Mouse (Mus musculus): ENCODE data around the gene Dad1. TPM values are rescaled to one million over a fixed set of nuclear protein-coding genes. Genes with fewer than 3 reads are reported as not detected.

The Dad1 gene
- 243 and 271 TPM in 2 replicates for polyA plus RNA-seq (2016; fragmentation: Nextera tagmentation; extraction: Ambion mirVana)

DNA sequence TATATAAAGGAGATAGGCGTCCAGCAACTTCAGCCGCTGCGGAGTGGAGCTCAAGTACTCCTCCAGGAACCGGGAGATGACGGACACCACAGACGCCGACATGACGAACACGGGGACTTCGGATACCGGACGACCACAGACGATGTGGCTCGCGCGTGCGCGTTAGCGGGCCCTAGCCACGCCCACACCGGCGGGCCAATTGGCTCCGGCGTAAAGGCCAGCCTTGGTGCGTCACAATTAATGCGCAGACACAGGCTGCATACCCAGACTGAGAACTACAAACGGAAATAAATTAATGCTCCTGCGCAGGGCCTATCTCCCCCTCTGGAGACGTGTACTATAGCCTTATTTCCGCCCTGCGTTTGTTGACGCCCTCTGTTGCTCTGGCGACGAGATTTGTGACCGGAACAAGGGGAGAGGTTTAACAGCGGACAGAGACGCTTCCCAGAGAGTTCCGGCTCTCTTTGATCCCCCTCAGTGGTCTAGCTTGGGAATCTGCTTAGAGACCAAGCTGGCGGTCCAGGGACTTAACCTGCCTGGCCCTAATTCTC lies at the start of gene Dad1, which contains the start of gene Abhd4:
Dad1 (minus strand) TSS at position 364 of the 551 bp plus-strand sequence.
Abhd4 (plus strand) TSS at position 448 of the 551 bp plus-strand sequence.
- Histone ChIP-seq H3K36me3 (peaks cover 18% of the 10 kb centered on the region; the same call in 1 of the 2 replicates), H3K27me3 (ENCODE audit: insufficient read depth, poor library complexity, severe bottlenecking) (no peaks in the 10 kb centered on the region), H3K27ac (peak within 1 kb of the TSS; percentile 90), H3K9me3 (no peaks in the 10 kb centered on the region), H3K4me1 (replicated peaks) (peaks cover 36% of the 10 kb centered on the region), H3K4me3 (peak within 1 kb of the TSS; percentile 61)
- under 1% methylated on average over 39 of the region's 39 CpGs for WGBS
- DNase-seq (ENCODE audit: low spot score) = peak; percentile 98

DNA sequence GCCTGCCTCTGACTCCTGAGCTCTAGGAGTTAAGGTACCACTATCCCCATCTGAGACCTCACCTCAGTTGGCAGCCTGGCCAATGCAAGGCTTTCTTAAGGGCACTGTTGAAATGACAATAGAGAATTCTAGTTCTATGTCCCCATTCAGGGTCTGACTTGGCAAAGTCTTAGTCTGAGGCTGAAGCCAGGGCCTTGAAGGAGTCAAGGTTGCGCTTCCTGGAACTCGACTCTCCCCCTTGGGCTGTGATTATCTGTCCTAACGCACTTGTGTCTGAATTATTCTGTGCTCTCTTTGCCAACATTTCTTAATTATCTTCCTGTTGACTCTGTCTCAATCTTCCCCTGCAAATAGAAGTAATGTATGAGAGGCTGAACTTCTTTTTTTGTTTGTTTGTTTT lies 46.8 kb upstream of the Dad1 start:
- Histone ChIP-seq H3K27ac (no peak overlapping the region), H3K27me3 (ENCODE audit: insufficient read depth, poor library complexity, severe bottlenecking) (peaks cover 5% of the 10 kb centered on the region; the same call in 1 of the 2 replicates), H3K9me3 (peaks cover 12% of the 10 kb centered on the region; the same call in 1 of the 2 replicates), H3K36me3 (no peaks in the 10 kb centered on the region), H3K4me1 (replicated peaks) (no peaks in the 10 kb centered on the region), H3K4me3 (no peak overlapping the region)
- WGBS = 91% methylated on average over 3 of the region's 3 CpGs
- DNase-seq (ENCODE audit: low spot score) = no peak

- Histone ChIP-seq H3K9me3 (peaks cover 12% of the 10 kb centered on the region; the same call in 1 of the 2 replicates), H3K4me3 (no peak overlapping the region), H3K4me1 (replicated peaks) (no peaks in the 10 kb centered on the region), H3K36me3 (no peaks in the 10 kb centered on the region), H3K27me3 (ENCODE audit: insufficient read depth, poor library complexity, severe bottlenecking) (peaks cover 5% of the 10 kb centered on the region; the same call in 1 of the 2 replicates), H3K27ac (no peak overlapping the region)
- DNase-seq (ENCODE audit: low spot score) = no peak
- 87% methylated on average over 5 of the region's 5 CpGs for WGBS
These were observed 46.2 kb upstream of the Dad1 start for GRCm38 (mm10) chr14:54300136-54300535.

GRCm38 (mm10) chr14:54284839-54285238 lies 30.9 kb upstream of the Dad1 start, which contains the start of gene Olfr49:
Gene Olfr49, minus strand, starts transcription at chr14:54284939.
- no peaks in the 10 kb centered on the region for H3K36me3 ChIP-seq
- H3K4me3 ChIP-seq = no peak within 1 kb of the TSS
- no peaks in the 10 kb centered on the region for H3K4me1 ChIP-seq (replicated peaks)
- 74% methylated on average over 1 of the region's 1 CpGs for WGBS
- H3K27ac ChIP-seq = no peak within 1 kb of the TSS
- no peaks in the 10 kb centered on the region for H3K9me3 ChIP-seq
- no peak for DNase-seq (ENCODE audit: low spot score)
- no peaks in the 10 kb centered on the region for H3K27me3 ChIP-seq (ENCODE audit: insufficient read depth, poor library complexity, severe bottlenecking)

DNA sequence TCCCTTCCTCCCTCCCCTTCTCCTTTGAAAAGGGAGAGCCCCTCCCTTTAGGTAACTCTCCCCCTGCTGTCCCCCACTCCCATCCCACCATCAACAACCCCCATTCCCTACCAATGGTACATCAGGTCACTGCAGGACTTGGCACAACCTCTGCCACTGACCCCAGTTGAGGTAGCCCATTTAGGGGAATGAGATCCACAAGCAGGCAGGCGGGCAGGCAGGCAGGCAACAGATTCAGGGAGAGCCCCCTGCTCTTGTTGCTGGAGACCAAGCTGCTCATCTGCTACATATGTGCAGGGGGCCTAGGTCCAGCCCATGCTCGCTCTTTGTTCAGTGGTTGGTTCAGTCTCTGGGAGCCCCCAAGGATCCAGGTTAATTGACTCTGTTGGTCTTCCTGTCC lies 22.5 kb upstream of the Dad1 start:
- H3K4me1 ChIP-seq (replicated peaks) = no peaks in the 10 kb centered on the region
- H3K27ac ChIP-seq = no peak overlapping the region
- H3K4me3 ChIP-seq = no peak overlapping the region
- H3K36me3 ChIP-seq = no peaks in the 10 kb centered on the region
- no peak for DNase-seq (ENCODE audit: low spot score)
- H3K27me3 ChIP-seq (ENCODE audit: insufficient read depth, poor library complexity, severe bottlenecking) = no peaks in the 10 kb centered on the region
- WGBS = 79% methylated on average over 2 of the region's 2 CpGs
- no peaks in the 10 kb centered on the region for H3K9me3 ChIP-seq

DNA sequence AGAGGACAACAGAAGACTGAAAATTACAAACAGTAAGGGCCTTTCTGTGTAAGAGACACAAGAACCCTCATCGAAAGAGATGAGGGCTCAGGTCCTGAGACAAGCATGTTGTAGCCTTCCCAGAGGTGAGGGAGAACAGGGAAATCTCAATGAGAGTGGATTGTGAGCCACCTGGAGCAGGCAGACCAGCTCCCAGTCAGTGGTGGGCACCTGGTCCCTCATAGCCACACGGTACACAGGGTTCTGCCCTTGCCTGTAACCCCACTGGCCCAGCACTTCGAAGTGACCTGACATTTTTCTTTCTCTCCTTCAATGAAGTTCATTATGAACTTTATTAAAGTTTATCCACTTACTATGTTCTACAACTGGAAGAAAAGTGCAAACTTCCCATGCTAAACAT lies 18.8 kb upstream of the Dad1 start:
- WGBS = 90% methylated on average over 3 of the region's 3 CpGs
- no peaks in the 10 kb centered on the region for H3K27me3 ChIP-seq (ENCODE audit: insufficient read depth, poor library complexity, severe bottlenecking)
- no peak for DNase-seq (ENCODE audit: low spot score)
- H3K9me3 ChIP-seq = no peaks in the 10 kb centered on the region
- H3K4me3 ChIP-seq = no peak overlapping the region
- peaks cover 10% of the 10 kb centered on the region for H3K36me3 ChIP-seq
- no peak overlapping the region for H3K27ac ChIP-seq
- no peaks in the 10 kb centered on the region for H3K4me1 ChIP-seq (replicated peaks)

GRCm38 (mm10) chr14:54271976-54272606 lies 18.2 kb upstream of the Dad1 start:
- H3K4me1 ChIP-seq (replicated peaks) = no peaks in the 10 kb centered on the region
- H3K27me3 ChIP-seq (ENCODE audit: insufficient read depth, poor library complexity, severe bottlenecking) = no peaks in the 10 kb centered on the region
- 83% methylated on average over 3 of the region's 3 CpGs for WGBS
- H3K4me3 ChIP-seq = no peak overlapping the region
- no peaks in the 10 kb centered on the region for H3K9me3 ChIP-seq
- DNase-seq (ENCODE audit: low spot score) = no peak
- peaks cover 15% of the 10 kb centered on the region for H3K36me3 ChIP-seq
- no peak overlapping the region for H3K27ac ChIP-seq

DNA sequence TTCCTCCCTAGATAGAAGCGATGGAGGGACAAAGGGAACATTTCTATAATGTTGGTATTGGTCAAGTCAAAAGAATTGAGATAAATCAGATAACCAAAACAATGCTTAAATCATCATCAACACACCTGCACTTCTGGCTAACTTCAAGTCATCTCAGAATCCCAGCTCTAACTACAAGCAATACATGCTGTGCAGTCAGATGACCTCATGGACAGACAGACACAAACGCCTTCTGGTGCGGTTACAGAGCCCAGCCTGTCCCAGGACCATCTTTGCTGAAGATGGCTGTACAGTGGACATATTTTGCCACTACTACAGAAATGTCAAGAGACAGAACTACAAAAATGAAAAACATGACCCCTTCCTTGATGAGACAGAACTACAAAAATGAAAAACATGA lies 16.5 kb upstream of the Dad1 start:
- DNase-seq (ENCODE audit: low spot score) = no peak
- Histone ChIP-seq H3K27me3 (ENCODE audit: insufficient read depth, poor library complexity, severe bottlenecking) (no peaks in the 10 kb centered on the region), H3K4me1 (replicated peaks) (no peaks in the 10 kb centered on the region), H3K27ac (no peak overlapping the region), H3K4me3 (no peak overlapping the region), H3K36me3 (peaks cover 15% of the 10 kb centered on the region), H3K9me3 (no peaks in the 10 kb centered on the region)
- 94% methylated on average over 3 of the region's 3 CpGs for WGBS

DNA sequence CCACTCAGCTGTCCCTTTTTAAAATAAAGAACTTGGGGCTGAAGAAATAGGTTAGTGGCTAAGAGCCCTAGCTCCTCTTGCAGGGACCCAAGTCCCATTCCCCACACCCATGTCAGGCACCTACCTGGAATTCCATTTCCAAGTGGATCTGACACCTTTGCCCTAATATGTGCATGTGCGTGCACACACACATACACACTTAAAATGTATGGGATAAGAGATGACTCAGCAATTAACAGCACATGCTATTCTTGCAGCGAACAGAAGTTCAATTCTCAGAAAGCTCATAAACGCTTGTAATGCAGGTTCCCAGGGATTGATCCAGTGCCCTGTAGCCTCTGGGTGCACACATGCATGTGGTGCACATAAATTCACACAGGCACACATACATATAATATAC lies 15.7 kb upstream of the Dad1 start:
- Histone ChIP-seq H3K4me1 (replicated peaks) (peaks cover 4% of the 10 kb centered on the region; the same call in 1 of the 2 replicates), H3K27ac (no peak overlapping the region), H3K4me3 (no peak overlapping the region), H3K27me3 (ENCODE audit: insufficient read depth, poor library complexity, severe bottlenecking) (no peaks in the 10 kb centered on the region), H3K9me3 (no peaks in the 10 kb centered on the region), H3K36me3 (peaks cover 15% of the 10 kb centered on the region)
- no peak for DNase-seq (ENCODE audit: low spot score)
- WGBS = 91% methylated on average over 3 of the region's 3 CpGs

DNA sequence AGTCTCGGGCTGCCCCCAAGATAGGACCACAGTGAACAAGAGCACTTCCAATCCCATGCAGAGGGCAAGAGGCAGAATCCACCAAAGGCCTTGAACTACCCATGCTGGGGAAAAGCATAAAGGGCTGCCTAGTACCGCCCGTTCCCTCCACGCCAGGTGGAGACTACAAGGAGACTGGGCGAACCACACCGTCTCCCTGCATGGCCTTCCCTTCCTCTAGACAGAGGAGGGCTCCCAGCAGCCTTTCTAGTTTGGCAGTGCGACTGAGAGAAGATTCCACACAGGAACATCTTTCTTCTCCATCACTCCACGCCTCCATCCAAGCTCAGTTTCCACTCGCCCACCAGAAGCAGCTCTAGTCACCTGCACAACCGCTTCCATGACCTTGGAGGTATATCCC lies 14.1 kb upstream of the Dad1 start:
- Histone ChIP-seq H3K36me3 (peaks cover 25% of the 10 kb centered on the region), H3K9me3 (no peaks in the 10 kb centered on the region), H3K27me3 (ENCODE audit: insufficient read depth, poor library complexity, severe bottlenecking) (no peaks in the 10 kb centered on the region), H3K4me1 (replicated peaks) (peaks cover 4% of the 10 kb centered on the region; the same call in 1 of the 2 replicates), H3K27ac (no peak overlapping the region), H3K4me3 (no peak overlapping the region)
- 92% methylated on average over 10 of the region's 10 CpGs for WGBS
- DNase-seq (ENCODE audit: low spot score) = no peak

DNA sequence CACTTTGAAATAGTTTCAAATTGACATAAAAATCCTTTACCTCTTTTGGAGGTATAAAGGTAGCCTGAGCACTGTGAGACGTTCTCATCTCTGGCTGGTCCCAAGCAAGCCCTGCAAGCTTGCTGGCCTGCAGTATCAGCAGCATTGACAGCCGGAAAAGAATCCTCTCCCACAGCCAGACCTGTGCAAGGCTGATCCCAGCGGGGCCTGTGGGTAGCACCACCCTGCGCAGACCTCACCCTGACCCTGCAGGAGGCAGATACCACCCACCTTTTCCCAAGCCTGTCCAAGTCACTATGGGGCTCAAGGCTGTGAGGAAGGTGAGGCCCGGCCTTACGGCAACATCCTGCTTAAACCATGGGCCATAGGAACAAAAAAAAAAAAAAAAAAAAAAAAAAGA lies 12.0 kb upstream of the Dad1 start:
- no peak overlapping the region for H3K27ac ChIP-seq
- no peaks in the 10 kb centered on the region for H3K27me3 ChIP-seq (ENCODE audit: insufficient read depth, poor library complexity, severe bottlenecking)
- no peaks in the 10 kb centered on the region for H3K9me3 ChIP-seq
- H3K4me1 ChIP-seq (replicated peaks) = peaks cover 4% of the 10 kb centered on the region; the same call in 1 of the 2 replicates
- no peak overlapping the region for H3K4me3 ChIP-seq
- WGBS = 80% methylated on average over 6 of the region's 6 CpGs
- DNase-seq (ENCODE audit: low spot score) = no peak
- peaks cover 32% of the 10 kb centered on the region for H3K36me3 ChIP-seq

GRCm38 (mm10) chr14:54265093-54265492 lies 11.2 kb upstream of the Dad1 start:
- Histone ChIP-seq H3K27me3 (ENCODE audit: insufficient read depth, poor library complexity, severe bottlenecking) (peaks cover 3% of the 10 kb centered on the region; the same call in 1 of the 2 replicates), H3K9me3 (no peaks in the 10 kb centered on the region), H3K4me1 (replicated peaks) (peaks cover 8% of the 10 kb centered on the region), H3K4me3 (no peak overlapping the region), H3K36me3 (peaks cover 32% of the 10 kb centered on the region), H3K27ac (no peak overlapping the region)
- DNase-seq (ENCODE audit: low spot score) = no peak
- WGBS = 39% methylated on average over 10 of the region's 10 CpGs

DNA sequence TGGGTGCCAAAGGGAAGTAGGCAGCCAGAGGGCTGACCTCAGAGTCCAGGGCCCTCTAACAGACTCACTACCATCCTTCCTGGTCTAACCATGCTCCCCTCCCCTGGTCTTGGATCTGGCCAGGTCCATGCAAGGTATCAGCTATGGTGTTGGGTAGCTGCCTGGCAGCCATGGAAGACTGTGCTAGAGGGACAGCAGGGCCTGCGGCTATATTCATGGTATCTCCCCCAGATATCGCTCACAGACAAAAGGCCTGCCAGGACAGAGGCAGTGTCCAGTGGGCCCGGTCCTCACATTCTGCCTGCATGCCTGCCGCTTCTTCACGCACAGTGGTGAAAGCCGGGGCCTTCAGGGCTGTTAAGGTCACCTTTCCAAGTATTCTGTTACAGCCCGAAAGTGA lies 10.3 kb upstream of the Dad1 start:
- no peak overlapping the region for H3K27ac ChIP-seq
- peaks cover 4% of the 10 kb centered on the region; the same call in 1 of the 2 replicates for H3K27me3 ChIP-seq (ENCODE audit: insufficient read depth, poor library complexity, severe bottlenecking)
- H3K4me3 ChIP-seq = no peak overlapping the region
- no peaks in the 10 kb centered on the region for H3K9me3 ChIP-seq
- H3K4me1 ChIP-seq (replicated peaks) = peaks cover 17% of the 10 kb centered on the region
- no peak for DNase-seq (ENCODE audit: low spot score)
- peaks cover 32% of the 10 kb centered on the region for H3K36me3 ChIP-seq
- WGBS = 91% methylated on average over 7 of the region's 7 CpGs

All from hindbrain, embryonic 10.5 days (tissue).